Mouse (Mus musculus): Measurements from ENCODE around the gene Adam15. TPM values are rescaled to one million over a fixed set of nuclear protein-coding genes. Genes with fewer than 3 reads are reported as not detected.
A peak's percentile ranks its signal among the peaks of the same experiment; 100 is the strongest.

Adam15 gene
- total RNA-seq, 2 experiments from 2014 or later: 54.6 to 55.8 TPM

- no peak for DNase-seq (ENCODE audit: low spot score in 2 of 2)
Measured at GRCm38 (mm10) chr3:89355512-89355902, 5.7 kb upstream of the Adam15 start.

- DNase-seq (ENCODE audit: low spot score in 2 of 2): peak; percentile 73 to 83
Measured at GRCm38 (mm10) chr3:89354816-89355511, 5.2 kb upstream of the Adam15 start.

- DNase-seq (ENCODE audit: low spot score in 2 of 2): no peak
Measured at GRCm38 (mm10) chr3:89351271-89351670, 1.5 kb upstream of the Adam15 start.

DNA sequence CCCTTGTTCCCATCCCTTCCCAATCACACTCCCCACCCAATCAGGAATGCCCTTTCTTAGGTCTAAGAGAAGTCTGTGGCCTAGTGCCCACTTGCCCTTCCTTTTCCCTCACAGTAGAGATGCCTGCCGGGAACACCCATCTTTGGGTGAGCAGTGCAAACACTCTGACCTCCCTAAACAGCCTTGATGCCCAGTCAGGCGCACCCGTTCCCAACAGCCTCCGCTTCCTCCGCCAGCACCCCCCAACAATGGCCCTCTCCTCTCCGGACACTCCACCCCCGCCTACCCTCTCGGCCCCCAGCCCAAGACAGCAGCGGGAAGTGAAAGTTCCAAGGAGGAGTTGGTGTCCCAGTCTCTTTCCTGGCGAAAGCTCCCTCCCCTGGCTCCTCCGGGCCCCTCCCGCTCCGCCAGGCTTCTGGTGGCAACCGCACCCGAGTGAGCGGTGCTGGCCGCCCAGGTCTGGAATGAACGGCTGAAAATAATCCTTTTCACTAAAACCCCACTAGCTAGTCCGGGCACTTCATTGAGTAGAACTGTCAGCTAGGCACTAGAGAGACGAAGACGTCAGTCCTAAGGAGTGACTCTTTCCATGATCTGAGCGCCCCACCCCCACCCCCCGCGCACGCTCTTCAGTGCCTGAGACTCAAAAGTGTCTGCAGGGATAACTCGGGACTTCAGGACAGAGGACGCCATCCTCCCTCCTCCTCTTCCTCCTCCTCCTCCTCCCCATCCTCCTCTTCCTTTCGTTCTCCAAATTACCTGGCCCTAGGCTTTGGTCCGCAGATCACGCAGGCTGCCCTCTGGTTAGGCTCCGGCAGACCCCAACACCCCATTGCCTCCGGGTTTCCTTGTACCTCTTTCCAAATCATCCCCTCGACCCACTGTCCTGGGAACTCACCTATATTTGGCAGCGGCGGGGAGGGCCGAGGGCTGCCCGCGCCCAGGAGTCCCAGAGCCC is 606 bp downstream of the Adam15 start:
- DNase-seq (ENCODE audit: low spot score in 2 of 2): peak; percentile 40 to 56

DNA sequence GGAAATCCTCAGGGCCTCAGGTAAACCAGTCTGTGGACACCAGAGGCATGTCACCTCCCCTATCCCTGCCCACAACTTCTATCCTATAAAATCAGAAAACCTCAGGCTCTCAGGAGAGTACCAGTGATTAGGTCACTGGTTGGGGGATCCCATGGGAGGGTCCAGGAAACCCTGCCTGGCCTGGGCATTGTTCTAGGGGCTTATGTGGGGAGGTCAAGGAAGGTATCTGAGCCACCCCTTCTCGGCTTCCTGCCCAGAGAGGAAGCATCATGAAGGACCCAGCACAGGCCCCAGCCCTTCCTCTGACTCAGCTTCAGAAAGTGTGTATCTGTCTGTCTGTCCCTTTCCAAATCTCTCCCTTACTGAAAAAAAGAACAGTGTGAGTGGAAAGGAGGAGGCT is 1.9 kb downstream of the Adam15 start:
- no peak for DNase-seq (ENCODE audit: low spot score in 2 of 2)

DNA sequence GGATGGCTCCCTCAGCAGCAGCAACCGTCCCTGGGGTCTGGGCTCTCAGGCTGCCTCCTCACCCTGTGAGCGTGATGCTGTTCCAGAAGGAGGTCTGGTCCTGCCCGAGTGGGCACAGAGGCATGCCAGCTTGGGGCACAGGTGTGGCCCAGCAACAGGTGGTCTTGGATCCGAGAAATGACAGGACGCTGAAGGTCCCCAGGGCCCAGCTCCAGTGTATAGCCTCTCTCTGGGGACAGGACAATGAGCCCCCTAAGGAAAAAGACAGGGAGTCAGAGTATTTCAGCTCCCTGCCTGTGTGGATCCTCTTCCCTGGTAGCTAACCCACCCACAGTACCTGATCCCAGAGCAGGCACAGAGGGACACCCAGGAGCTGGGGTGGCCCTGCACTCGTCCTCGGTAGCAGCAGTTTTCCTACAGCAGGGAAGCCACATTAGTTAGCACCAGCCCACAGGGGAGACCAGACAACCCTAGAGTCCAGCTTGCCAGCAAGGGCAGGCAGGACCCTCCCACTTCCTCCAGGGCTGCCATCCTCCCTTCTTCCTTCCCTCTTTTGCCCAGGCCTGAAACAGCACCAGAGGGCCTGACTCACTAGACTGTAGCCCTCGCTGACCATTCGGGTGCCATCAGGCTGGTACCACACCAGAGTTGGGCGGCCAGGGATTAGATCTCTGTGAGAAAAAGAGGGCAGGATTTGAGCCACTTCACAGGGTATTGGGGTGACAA is 2.8 kb downstream of the Adam15 start:
- DNase-seq (ENCODE audit: low spot score in 2 of 2): no peak

GRCm38 (mm10) chr3:89343279-89343678 is 6.5 kb downstream of the Adam15 start:
- DNase-seq (ENCODE audit: low spot score in 2 of 2): no peak

GRCm38 (mm10) chr3:89341794-89342193 is 8.0 kb downstream of the Adam15 start:
- no peak for DNase-seq (ENCODE audit: low spot score in 2 of 2)

DNA sequence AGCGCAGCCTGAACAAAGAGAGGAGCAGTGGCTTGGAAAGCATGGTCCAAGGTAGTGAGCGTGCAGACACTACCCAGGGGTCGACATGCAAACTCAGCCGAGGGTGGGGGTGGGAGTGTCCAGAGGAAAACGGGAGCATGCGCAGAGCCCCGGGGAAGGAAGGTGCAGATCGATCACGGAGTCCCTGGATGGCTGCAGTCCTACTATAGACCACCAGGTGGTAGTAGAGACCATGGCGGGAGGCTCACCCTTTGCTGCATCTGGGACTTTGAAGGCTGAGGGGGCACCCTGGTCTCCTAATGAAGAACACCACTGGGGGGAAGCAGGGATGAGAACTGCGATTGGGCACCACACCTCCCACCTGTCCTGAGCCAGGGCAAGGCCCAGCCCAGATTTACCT is 9.3 kb downstream of the Adam15 start:
- DNase-seq (ENCODE audit: low spot score in 2 of 2): peak; percentile 66 to 75

DNA sequence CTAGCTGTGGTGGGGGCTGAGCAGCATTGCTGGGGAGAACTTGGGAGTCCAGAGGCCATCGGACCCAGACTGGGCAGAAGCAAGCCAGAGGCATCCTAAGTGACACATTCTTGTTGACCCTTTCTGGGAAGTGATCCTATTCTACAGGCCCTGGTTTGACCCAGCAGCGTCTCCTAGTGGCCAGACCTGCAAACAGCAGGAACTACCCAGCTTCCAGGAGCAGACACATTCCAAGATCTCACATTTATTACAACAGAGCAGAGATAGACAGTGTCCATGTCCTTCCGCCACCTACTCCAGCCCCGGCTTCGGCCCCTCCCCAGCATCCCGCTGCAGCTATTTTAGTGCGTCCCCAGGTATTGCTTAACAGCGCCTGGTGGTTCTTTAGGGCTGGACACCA is 10.4 kb downstream of the Adam15 start:
- DNase-seq (ENCODE audit: low spot score in 2 of 2): peak; percentile 44 to 69

DNA sequence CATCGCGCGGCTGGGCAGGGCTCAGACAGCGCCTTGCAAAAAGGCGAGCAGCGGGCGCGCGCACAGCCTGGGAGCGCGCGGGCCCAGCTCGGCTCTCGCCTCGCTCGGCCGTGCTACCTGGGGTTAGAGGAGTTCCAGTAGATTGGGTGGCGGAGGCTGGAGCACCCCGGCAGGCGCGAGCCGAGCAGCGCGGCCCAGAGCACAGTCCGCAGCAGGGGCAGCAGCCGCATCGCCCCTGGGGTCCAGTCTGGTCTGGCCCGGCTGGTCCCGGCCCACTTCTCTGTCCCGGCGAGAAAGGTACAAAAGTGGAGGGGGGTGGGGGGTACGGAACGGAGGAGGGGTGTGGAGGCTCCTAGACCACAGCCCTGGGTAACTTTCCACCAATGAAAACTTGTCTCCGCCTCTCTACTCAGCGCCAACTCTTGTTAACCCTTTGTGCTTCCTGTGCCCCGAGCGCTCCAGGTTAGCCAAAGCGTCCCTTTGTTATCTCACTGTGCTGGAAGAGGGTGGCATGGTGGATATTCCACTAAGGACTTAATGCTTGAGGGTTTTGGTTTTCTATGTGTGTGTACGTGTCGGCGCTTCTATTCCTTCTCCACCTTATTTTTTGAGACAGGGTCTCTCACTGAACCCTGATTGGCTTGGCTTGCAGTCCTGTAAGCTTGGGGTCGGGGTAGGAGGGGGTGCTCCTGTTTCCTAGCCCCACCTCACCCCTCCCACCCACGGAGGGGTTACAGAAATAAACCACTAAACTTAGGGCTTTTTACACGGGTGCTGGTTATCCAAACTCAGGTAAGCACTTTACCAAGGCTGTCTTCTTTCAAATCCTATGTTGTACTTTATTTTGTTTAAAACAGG is 11.8 kb downstream of the Adam15 start, which contains the start of gene Efna4:
Gene Efna4 (minus strand): TSS at position 308 of the 858 bp plus-strand sequence.
- DNase-seq (ENCODE audit: low spot score in 2 of 2): no peak

DNA sequence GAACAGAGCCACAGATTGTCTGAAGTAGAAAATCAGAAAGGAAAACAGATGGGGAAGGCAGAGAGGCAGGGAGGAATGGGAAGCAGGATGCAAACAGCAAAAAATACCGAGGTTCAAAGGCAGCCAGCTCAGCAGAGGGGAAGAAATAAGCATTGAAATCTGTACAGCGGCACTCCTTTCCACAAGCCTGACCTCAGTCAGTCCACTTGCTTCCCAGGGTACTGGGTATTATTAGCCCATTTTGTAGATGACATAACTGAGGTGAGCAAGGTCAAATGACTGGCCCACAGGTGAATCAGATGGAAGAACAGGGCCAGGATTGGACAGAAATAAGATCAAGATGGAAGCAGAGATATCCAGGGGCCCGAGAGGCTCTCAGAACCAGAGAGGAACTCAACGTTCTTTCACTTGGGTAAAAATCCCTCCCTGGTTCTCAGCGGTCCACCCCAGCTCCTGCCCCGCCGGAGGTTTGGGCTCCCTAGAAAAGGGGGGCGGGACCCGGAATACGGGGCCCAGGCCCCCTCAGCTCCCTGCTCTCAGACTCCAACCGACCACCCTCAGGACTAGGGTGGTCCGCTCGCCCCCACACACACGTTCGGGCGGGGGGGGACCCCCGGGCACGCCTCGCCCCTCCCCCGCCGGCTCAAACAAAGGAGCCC is 12.6 kb downstream of the Adam15 start:
- no peak for DNase-seq (ENCODE audit: low spot score in 2 of 2)

- DNase-seq (ENCODE audit: low spot score in 2 of 2): no peak
Measured at GRCm38 (mm10) chr3:89336529-89336928, 13.3 kb downstream of the Adam15 start.

- no peak for DNase-seq (ENCODE audit: low spot score in 2 of 2)
Measured at GRCm38 (mm10) chr3:89333053-89333452, 16.7 kb downstream of the Adam15 start.

- DNase-seq (ENCODE audit: low spot score in 2 of 2): no peak
Measured at GRCm38 (mm10) chr3:89332476-89332875, 17.3 kb downstream of the Adam15 start.

DNA sequence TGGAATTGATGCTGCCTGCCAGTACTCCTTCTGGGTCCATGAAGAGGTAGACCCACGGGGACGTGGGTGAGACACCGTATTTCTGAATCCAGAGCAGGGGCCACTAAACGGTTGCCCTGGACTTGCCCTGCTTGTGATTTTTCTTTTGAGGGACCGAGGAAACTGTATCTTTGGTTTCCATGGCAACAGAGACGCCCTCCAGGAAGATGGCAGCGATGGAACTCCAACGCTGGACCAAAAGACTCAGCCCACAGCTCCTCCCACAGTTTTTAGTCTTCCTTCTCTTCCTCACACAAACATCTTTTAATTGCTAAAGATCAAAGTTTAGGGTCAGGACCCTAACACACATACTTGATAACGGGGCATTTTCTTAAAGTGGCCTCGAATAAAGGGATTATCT is 17.8 kb downstream of the Adam15 start:
- DNase-seq (ENCODE audit: low spot score in 2 of 2): no peak

GRCm38 (mm10) chr3:89331561-89331960 is 18.2 kb downstream of the Adam15 start:
- no peak for DNase-seq (ENCODE audit: low spot score in 2 of 2)

DNA sequence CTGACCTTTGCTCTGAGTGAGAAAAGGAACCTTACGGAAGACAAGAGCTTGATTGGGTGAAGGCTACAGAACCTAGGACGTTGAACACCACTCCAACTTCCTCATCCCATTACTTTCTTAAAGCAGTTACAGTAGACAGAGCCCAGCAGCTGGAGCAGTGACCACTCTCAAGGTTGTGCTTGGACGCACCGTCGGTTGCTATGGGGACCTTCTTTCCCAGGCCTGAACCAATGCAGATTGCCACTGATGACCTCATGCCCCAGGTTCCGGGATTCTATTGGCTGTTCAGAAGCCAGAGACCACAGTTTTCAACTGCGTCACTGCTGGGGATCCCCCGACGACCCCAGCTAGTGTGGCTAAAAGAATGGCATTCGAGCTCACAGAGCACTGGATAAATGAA is 18.8 kb downstream of the Adam15 start:
- no peak for DNase-seq (ENCODE audit: low spot score in 2 of 2)

GRCm38 (mm10) chr3:89330346-89330745 is 19.4 kb downstream of the Adam15 start:
- no peak for DNase-seq (ENCODE audit: low spot score in 2 of 2)

- no peak for DNase-seq (ENCODE audit: low spot score in 2 of 2)
Measured at GRCm38 (mm10) chr3:89328623-89329022, 21.2 kb downstream of the Adam15 start.
